Mouse (Mus musculus) C2C12 (cell line): Measurements from ENCODE around the gene Kcnt1.

Experiments
- CEBPB ChIP-seq: IDR thresholded peaks from one replicate; pipeline ENCODE4 v1.6.1; 2011; ENCODE audit warnings: low read depth, mild to moderate bottlenecking, control low read depth, moderate library complexity
- CTCF ChIP-seq: IDR thresholded peaks from one replicate; pipeline ENCODE4 v1.5.1; 2011; ENCODE audit not compliant: control insufficient read depth, insufficient read depth, insufficient read length
- FOSL1 ChIP-seq: IDR thresholded peaks from one replicate; pipeline ENCODE4 v1.8.0; 2011; ENCODE audit warnings: mild to moderate bottlenecking, low read length; ENCODE audit not compliant: poor library complexity, insufficient read depth, severe bottlenecking
- MAX ChIP-seq: IDR thresholded peaks from one replicate; pipeline ENCODE4 v1.6.1; 2011; ENCODE audit warnings: mild to moderate bottlenecking, control low read depth
- MYOD1 ChIP-seq: IDR thresholded peaks from one replicate; pipeline ENCODE4 v1.6.1; 2011; ENCODE audit warnings: low read depth; ENCODE audit not compliant: control insufficient read depth, insufficient read length
- MYOG ChIP-seq: IDR thresholded peaks from one replicate; pipeline ENCODE4 v1.6.1; 2011; ENCODE audit not compliant: control insufficient read depth, insufficient read length; ENCODE audit errors: extremely low read depth
- USF1 ChIP-seq: IDR thresholded peaks from one replicate; pipeline ENCODE4 v1.6.1; 2011; ENCODE audit warnings: low read depth, mild to moderate bottlenecking, control low read depth, moderate library complexity

GRCm38 (mm10) chr2:25882276-25882675, 18.7 kb downstream of the Kcnt1 start:
- TF ChIP-seq CTCF: no peak
- TF ChIP-seq USF1: no peak
- no peak for TF ChIP-seq MAX
- no peak for TF ChIP-seq MYOD1
- TF ChIP-seq MYOG: no peak
- no peak for TF ChIP-seq CEBPB
- no peak for TF ChIP-seq FOSL1
